Mouse (Mus musculus) liver, embryonic 13.5 days (tissue): ENCODE measurements at regions not wholly inside any gene's neighbourhood (a gene's known extent, or its start where the extent isn't known, plus 50 kb on each side); places are given as distances from the start of the nearest gene placed in this dataset.
"Not testable (repeated sequence)": the region's sequence is repeated elsewhere in the genome, so short reads cannot be mapped to it uniquely, and the experiment has no call there.

Source experiments
- ATAC-seq: fragments of 200-750 bp; cut with Nextera tagmentation; 2 replicates; pipeline ENCODE4 v1.8.0; 2017; ENCODE audit warnings: low read depth, mild to moderate bottlenecking, moderate number of reproducible peaks, moderate library complexity
- DNase-seq: peaks from one replicate; pipeline ENCODE4 v3.0.0; 2022
- H3K27ac ChIP-seq: fragments of 300-500 bp; sonication (generic); 2 replicates; pipeline ENCODE4 v1.5.1; 2015; ENCODE audit warnings: moderate library complexity, mild to moderate bottlenecking, inconsistent platforms
- H3K27me3 ChIP-seq: fragments of 300-500 bp; sonication (generic); 2 replicates; pipeline ENCODE4 v1.6.1; 2015; ENCODE audit warnings: mild to moderate bottlenecking, inconsistent platforms
- H3K36me3 ChIP-seq: fragments of 300-500 bp; sonication (generic); 2 replicates; pipeline ENCODE4 v1.6.1; 2015; ENCODE audit warnings: mild to moderate bottlenecking, inconsistent platforms
- H3K4me1 ChIP-seq: fragments of 300-500 bp; sonication (generic); replicated peaks from 2 replicates; pipeline ENCODE4 v1.6.1; 2015; ENCODE audit warnings: inconsistent platforms
- H3K4me2 ChIP-seq: fragments of 300-500 bp; sonication (generic); 2 replicates; pipeline ENCODE4 v1.6.1; 2015; ENCODE audit warnings: inconsistent platforms, mild to moderate bottlenecking, moderate library complexity
- H3K4me3 ChIP-seq: fragments of 300-500 bp; sonication (generic); replicated peaks from 2 replicates; pipeline ENCODE4 v1.5.1; 2015; ENCODE audit warnings: mild to moderate bottlenecking, inconsistent platforms
- H3K9ac ChIP-seq: fragments of 300-500 bp; sonication (generic); 2 replicates; pipeline ENCODE4 v1.6.1; 2015; ENCODE audit warnings: mild to moderate bottlenecking, inconsistent platforms
- H3K9me3 ChIP-seq: fragments of 300-500 bp; sonication (generic); replicated peaks from 2 replicates; pipeline ENCODE4 v1.6.1; 2016; ENCODE audit warnings: inconsistent platforms
- WGBS: fragments of 180-500 bp; shearing (Covaris S2); methylation state at CpG from one replicate; pipeline ENCODE4 v1.1.7; 2015; ENCODE audit not compliant: insufficient replicate concordance; 5-methylcytosine and 5-hydroxymethylcytosine counted together

DNA sequence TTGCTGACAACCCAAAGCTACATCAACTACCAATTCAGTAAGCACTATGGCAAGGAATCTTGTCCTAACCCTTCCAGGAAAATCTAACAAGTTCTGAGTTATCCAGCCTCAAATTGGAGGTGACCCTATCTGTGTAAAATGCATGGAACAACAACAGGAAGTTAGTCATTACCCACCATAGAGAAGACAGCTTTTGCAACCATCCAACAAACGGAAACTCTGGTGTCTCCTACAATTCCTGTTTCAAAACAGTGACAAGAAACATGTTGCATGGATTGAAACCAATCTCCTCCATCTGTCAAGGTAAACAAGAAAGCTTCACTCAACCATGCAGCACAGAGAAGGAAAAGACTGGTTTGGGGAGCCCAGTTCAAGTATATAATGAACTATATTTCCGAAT is 353.0 kb upstream of the B3galt2 start:
- ATAC-seq: no peak
- Histone ChIP-seq H3K27ac (no peak overlapping the region), H3K4me3 (no peak overlapping the region), H3K9ac (no peak overlapping the region), H3K9me3 (no peaks in the 10 kb centered on the region), H3K4me2 (no peak overlapping the region), H3K4me1 (no peaks in the 10 kb centered on the region), H3K36me3 (no peaks in the 10 kb centered on the region), H3K27me3 (no peaks in the 10 kb centered on the region)
- 43% methylated on average over 2 of the region's 2 CpGs for WGBS
- no peak for DNase-seq

GRCm38 (mm10) chr1:143296555-143296954 is 343.9 kb upstream of the B3galt2 start:
- Histone ChIP-seq H3K4me2 (no peak overlapping the region), H3K9ac (no peak overlapping the region), H3K36me3 (no peaks in the 10 kb centered on the region), H3K9me3 (no peaks in the 10 kb centered on the region), H3K4me1 (no peaks in the 10 kb centered on the region), H3K4me3 (no peak overlapping the region), H3K27ac (no peak overlapping the region), H3K27me3 (no peaks in the 10 kb centered on the region)
- DNase-seq: no peak
- no peak for ATAC-seq
- 56% methylated on average over 5 of the region's 5 CpGs for WGBS

DNA sequence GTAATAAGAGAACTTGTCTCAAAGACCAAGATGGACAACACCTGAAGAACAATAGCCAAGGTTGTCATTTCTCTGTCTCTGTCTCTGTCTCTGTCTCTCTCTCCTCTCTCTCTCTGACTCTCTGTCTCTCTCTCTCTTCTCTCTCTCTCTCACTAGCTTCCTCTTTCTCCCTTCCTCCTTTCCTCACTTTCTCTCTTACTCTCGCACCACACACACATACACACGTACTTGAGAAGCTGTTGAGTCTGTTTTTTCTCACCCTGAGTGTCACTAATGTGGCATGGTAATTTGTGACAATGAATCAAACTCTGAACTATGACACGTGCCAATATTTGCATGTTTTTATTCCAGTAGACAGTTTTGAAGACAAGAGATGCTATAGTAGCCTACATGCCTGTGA is 333.1 kb upstream of the B3galt2 start:
- Histone ChIP-seq H3K27me3 (no peaks in the 10 kb centered on the region), H3K4me2 (no peak overlapping the region), H3K9me3 (no peaks in the 10 kb centered on the region), H3K36me3 (no peaks in the 10 kb centered on the region), H3K4me1 (no peaks in the 10 kb centered on the region), H3K9ac (no peak overlapping the region), H3K27ac (no peak overlapping the region), H3K4me3 (no peak overlapping the region)
- ATAC-seq: no peak
- 39% methylated on average over 3 of the region's 3 CpGs for WGBS
- no peak for DNase-seq

DNA sequence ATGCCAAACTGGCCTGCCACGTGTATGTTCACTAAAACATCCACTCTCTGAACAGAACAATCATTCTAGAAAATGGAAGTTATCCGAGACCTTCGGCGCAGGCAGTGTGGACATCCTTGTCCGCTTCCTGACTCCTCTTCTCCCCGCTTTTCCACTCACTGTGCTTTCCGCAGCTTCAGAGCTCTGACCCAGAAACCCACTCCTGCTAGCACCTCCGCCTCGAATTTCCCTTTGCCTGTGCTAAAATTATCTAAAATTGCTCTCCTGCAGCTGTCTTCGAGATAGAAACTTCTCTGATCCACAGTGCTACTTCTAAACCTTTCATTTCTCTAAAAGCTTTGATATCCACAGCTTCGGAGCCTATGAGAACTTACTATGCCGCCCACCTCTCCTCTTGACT is 322.1 kb upstream of the B3galt2 start:
- no peak for DNase-seq
- no peak overlapping the region for H3K9ac ChIP-seq
- no peaks in the 10 kb centered on the region for H3K9me3 ChIP-seq
- 67% methylated on average over 12 of the region's 12 CpGs for WGBS
- H3K4me1 ChIP-seq: no peaks in the 10 kb centered on the region
- H3K27me3 ChIP-seq: no peaks in the 10 kb centered on the region
- no peak overlapping the region for H3K4me2 ChIP-seq
- ATAC-seq: no peak
- H3K36me3 ChIP-seq: no peaks in the 10 kb centered on the region
- H3K4me3 ChIP-seq: no peak overlapping the region
- H3K27ac ChIP-seq: no peak overlapping the region

DNA sequence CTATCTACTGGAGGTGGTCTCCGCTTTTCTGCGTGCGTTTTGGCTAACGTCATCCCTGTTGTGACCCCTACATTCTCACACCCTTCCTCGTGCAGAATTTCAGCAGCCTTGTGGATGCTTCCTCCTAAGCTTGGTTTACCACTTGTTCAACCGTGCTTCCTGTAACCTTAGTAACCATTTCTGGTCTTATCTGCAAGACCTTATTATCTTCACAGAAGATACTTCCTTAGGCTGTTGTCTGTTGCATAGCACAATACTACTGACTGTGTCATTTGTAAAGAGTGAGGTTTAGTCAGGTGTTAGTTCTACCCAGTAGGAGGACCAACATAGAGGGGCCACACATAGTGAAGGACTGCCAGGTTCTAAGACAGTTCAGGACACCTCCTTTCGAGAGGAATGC is 320.9 kb upstream of the B3galt2 start:
- Histone ChIP-seq H3K27ac (no peak overlapping the region), H3K9ac (no peak overlapping the region), H3K36me3 (no peaks in the 10 kb centered on the region), H3K4me1 (no peaks in the 10 kb centered on the region), H3K27me3 (no peaks in the 10 kb centered on the region), H3K4me3 (no peak overlapping the region), H3K9me3 (no peaks in the 10 kb centered on the region), H3K4me2 (no peak overlapping the region)
- ATAC-seq (0 out of 2 replicates have a peak, but pooled peaks have one; percentile 45), DNase-seq (no peak)
- WGBS: 34% methylated on average over 7 of the region's 7 CpGs

DNA sequence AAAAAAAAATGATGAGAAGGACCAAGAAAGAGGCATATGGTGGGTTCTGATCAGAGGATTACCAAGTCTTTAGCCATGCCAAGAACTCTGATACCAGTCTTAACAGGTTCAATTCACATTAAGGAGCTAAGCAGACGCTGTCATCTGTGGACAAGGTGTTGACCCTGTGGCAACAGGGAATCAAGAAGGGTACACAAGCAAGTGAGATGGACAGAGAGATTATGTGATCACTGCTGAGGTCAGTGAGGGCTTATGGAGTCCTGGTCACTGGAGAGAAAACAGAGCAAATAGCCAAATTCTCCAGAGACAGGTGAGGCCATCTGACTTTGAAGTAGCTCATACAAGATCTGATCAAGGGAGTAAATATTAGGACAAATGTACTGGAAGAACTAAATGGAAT is 289.1 kb upstream of the B3galt2 start:
- no peaks in the 10 kb centered on the region for H3K36me3 ChIP-seq
- DNase-seq (no peak), ATAC-seq (no peak)
- no peak overlapping the region for H3K4me2 ChIP-seq
- no peak overlapping the region for H3K4me3 ChIP-seq
- H3K4me1 ChIP-seq: no peaks in the 10 kb centered on the region
- 30% methylated on average over 1 of the region's 1 CpGs for WGBS
- H3K9ac ChIP-seq: no peak overlapping the region
- no peaks in the 10 kb centered on the region for H3K27me3 ChIP-seq
- no peak overlapping the region for H3K27ac ChIP-seq
- H3K9me3 ChIP-seq: no peaks in the 10 kb centered on the region

- H3K27me3 ChIP-seq, DNase-seq, H3K9ac ChIP-seq, H3K36me3 ChIP-seq, H3K4me3 ChIP-seq, H3K9me3 ChIP-seq, H3K4me2 ChIP-seq, ATAC-seq, H3K27ac ChIP-seq, H3K4me1 ChIP-seq: not testable (repeated sequence)
Observed at GRCm38 (mm10) chr1:143360256-143360655, 280.2 kb upstream of the B3galt2 start.

GRCm38 (mm10) chr1:143391851-143392250 is 248.6 kb upstream of the B3galt2 start:
- DNase-seq (no peak), ATAC-seq (no peak)
- H3K27me3 ChIP-seq: no peaks in the 10 kb centered on the region
- H3K36me3 ChIP-seq: no peaks in the 10 kb centered on the region
- H3K4me1 ChIP-seq: no peaks in the 10 kb centered on the region
- WGBS: 61% methylated on average over 4 of the region's 4 CpGs
- H3K4me2 ChIP-seq: no peak overlapping the region
- no peak overlapping the region for H3K27ac ChIP-seq
- no peaks in the 10 kb centered on the region for H3K9me3 ChIP-seq
- no peak overlapping the region for H3K9ac ChIP-seq
- no peak overlapping the region for H3K4me3 ChIP-seq
